Mouse (Mus musculus) R1 (cell line): ENCODE data around the gene Dscam.
A peak's percentile ranks its signal among the peaks of the same experiment; 100 is the strongest.

Experiments used
- DNase-seq: peaks from one replicate; pipeline ENCODE4 v3.0.0-alpha.2; 2018; ENCODE audit warnings: low read depth, low spot score

Dscam gene

GRCm38 (mm10) chr16:96724123-96724522 is 446.4 kb downstream of the Dscam start:
- DNase-seq = no peak

- DNase-seq = no peak
These were observed 447.4 kb downstream of the Dscam start for GRCm38 (mm10) chr16:96723066-96723669.

GRCm38 (mm10) chr16:96722135-96722534 is 448.4 kb downstream of the Dscam start:
- peak; percentile 49 for DNase-seq

DNA sequence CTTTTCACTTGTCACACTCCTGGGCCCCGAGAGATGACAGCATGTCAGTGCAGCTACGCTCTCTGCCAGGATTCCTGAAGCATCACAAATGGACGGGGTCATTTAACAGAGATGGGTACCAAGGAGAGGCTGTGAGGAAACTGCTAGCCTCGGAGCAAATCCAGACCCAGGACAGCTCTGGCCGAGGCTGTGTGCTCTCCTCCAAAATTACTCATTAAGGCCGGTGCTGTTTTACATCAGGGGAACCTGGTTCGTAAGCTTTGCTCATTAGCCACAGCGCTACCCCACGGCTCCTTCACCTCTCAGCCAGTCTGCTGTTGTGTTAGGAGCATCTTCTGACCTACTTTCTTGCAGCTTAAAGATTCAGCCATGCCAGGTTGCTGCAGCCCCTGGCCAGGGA is 449.3 kb downstream of the Dscam start:
- DNase-seq = no peak

DNA sequence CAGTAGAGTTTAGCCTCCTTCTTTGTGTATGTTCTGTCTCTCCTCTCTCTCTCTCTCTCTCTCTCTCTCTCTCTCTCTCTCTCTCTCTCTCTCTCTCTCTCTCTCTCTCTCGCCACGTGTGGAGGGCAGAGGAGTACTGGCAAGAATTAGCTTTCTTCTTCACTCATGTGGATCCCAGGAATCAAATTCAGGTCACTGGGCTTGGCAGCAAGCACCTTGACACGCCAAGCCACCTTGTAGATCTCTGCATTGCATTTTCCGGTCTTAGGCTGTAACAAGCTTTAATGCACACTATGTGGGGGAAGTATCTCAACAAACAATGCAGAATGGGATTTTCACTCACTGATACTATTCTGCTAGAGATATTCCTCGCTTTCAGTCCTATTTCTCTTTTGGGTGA is 449.9 kb downstream of the Dscam start:
- no peak for DNase-seq

DNA sequence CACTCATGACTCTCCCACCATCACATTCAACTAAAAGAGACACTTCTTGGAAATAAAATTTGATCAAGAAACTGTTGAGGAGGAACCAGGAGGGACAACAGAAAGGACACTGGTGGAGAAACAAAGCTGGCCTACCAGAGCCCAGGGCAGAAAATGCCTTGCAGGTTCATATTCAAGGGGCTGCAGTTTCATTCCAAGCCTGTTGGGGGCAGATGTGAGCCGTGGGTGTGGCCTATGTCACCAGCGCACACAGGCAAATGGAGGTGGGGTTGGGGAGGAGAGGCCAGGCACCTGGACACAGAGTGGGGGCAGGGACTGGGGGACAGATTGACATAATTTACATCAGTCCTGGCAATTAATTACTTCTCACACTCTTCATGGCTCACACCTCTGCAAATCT is 452.3 kb downstream of the Dscam start:
- DNase-seq = peak; percentile 65

- no peak for DNase-seq
These were observed 453.9 kb downstream of the Dscam start for GRCm38 (mm10) chr16:96716633-96717032.

DNA sequence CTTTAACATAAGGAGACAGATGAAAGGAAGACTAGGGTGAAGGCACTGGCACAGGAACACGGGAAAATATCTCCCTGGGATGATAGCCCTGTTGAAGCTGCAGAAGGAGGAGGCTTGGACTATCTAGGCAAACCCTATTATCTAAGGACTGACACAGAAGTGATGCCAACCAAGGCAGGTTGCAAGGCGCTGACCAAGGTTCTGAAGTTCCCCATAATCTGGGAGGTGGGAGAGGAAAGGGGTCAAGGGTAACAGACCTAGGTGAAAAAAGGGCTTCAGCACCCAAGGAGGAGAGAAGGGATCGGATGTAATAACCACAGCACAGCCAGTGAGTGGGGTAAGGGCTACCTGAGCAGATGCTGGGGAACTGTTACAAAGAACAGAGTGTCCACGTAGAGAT is 458.6 kb downstream of the Dscam start:
- DNase-seq = peak; percentile 33

- no peak for DNase-seq
These were observed 470.0 kb downstream of the Dscam start for GRCm38 (mm10) chr16:96700551-96700950.

GRCm38 (mm10) chr16:96695882-96696281 is 474.7 kb downstream of the Dscam start:
- no peak for DNase-seq

GRCm38 (mm10) chr16:96691576-96691975 is 479.0 kb downstream of the Dscam start:
- DNase-seq = no peak

GRCm38 (mm10) chr16:96690052-96690451 is 480.5 kb downstream of the Dscam start:
- DNase-seq = no peak

- DNase-seq = peak; percentile 27
These were observed 481.1 kb downstream of the Dscam start for GRCm38 (mm10) chr16:96689419-96689818.

- peak; percentile 2 for DNase-seq
These were observed 485.5 kb downstream of the Dscam start for GRCm38 (mm10) chr16:96685065-96685464.

GRCm38 (mm10) chr16:96684581-96684980 is 486.0 kb downstream of the Dscam start:
- DNase-seq = peak; percentile 64

GRCm38 (mm10) chr16:96682289-96682972 is 488.1 kb downstream of the Dscam start:
- no peak for DNase-seq

DNA sequence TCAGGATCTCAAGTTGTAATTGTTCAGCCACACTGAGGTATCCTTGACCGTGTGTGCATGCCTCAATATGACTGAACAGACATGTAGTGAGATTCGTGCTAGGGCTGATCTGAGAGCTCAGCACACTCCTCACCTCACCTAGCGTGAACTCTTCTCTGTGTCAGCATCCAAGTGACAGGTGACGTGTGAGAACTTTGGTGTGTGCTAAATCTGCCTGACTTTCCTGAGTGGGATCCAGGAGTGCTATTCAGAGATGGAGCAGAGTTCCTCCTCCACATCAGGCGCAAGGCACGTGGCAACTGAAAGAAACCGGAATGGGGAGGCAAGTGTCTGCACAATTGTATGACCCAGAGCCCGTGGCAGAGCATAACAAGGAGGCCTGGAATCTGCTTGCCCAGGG is 490.6 kb downstream of the Dscam start:
- DNase-seq = no peak

GRCm38 (mm10) chr16:96677471-96677870 is 493.1 kb downstream of the Dscam start:
- DNase-seq = no peak

DNA sequence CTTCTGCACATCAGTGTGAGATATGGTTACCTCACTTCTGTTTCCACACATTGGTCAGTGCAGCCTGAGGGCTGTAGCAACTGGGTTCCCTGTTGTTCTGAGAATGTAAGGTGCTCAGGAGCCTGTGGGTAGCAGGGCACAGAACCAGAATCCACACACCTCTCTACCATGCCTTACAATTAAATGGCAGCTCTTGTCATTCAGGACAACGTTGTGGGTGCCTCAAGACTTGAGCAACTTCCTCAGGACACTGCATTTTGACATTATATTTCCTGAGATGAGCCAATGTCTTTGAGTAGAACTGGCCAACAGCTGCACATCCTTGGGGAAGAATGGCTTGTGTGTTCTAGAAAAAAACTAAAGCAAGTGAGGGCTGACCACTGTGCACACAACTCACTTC is 493.9 kb downstream of the Dscam start:
- DNase-seq = no peak

DNA sequence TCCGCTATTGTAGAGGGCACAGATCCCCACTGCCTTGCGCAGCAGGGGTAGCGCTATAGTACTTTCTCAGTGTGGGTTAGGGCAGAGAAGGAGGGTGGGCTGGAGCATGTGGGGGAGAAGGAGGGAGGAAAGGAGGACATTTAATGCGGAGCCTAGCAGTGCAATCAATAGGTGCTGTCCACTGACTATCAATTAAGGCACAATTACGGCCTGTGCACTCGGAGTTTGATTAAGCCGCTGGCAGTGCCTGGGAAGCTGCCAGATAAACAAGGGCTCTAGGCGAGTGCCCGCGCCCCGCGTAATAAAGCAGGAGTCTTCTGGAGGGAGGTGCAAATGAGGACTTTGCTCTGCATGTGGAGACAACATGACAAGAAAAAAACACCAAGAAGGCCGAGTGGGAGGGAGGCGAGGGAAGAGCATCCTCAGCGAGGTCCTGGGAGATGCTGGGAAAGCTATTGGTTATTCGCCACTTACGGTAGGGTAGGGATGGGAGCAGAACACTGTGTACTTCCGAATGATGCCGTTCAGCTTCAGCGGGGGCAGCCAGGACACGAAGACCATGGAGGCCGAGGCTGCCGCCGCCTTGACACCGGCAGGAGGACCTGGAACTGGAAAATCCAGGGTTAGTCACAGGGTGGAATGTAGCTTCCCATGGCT is 497.2 kb downstream of the Dscam start:
- DNase-seq = no peak

DNA sequence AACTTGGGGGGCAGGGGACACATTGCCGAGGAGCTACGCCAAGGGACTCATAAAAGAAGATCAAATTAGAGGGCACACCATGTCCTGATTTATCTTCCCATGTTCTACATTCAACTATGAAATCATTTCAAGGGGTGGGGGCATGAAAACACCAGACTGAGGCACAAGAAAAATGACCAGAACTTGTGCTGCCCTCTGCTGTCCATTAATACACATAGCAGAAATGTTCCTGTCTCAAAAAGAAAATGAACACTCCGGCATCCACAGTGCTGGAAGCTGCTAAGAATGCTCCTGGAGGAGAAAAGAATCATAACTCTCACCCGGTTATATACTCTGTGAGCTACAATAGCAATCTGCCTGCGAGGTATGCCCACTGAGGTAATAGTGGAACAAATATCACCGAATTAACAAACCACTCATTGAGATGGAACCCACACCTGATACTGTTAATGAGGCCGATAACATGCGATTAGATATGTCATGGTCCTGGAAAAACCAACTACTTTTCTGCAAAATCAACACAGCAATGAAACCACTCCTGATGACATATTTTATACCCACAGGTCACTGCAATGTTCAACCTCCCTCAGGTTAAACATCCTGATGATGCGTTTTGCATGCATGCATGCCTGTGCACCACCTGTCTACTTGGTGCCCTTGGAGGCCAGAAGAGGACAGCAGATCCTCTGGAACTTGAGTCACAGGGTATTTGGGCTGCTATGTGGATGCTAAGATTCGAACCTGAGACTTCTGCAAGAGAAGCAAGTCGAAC is 498.8 kb downstream of the Dscam start:
- peak; percentile 36 for DNase-seq

- no peak for DNase-seq
These were observed 500.8 kb downstream of the Dscam start for GRCm38 (mm10) chr16:96669706-96670105.
